Mouse (Mus musculus): ENCODE measurements around the gene Runx2.

GRCm38 (mm10) chr17:44547922-44548321 lies 266.7 kb downstream of the Runx2 start:
- TF ChIP-seq POLR2A (IDR thresholded peaks at IDR 0.05; ENCODE audit: low read depth, low read length) (no peak), CTCF (conservative IDR thresholded peaks at IDR 0.05; ENCODE audit: insufficient read depth, insufficient read length, low read depth, low read length) (no peak)
